Mouse (Mus musculus) embryo, embryonic 11.5 days (tissue): Measurements from ENCODE around the gene Tax1bp3.

ENCODE experiments used
- DNase-seq: peaks from one replicate; pipeline ENCODE4 v3.0.0-alpha.2; 2012; ENCODE audit warnings: low read depth, low spot score

The Tax1bp3 gene

GRCm38 (mm10) chr11:73175612-73176011, 1.3 kb upstream of the Tax1bp3 start:
- DNase-seq = no peak

- DNase-seq = no peak
Measured at GRCm38 (mm10) chr11:73176186-73176585, 697 bp upstream of the Tax1bp3 start.

- DNase-seq = peak; percentile 57
Measured at GRCm38 (mm10) chr11:73177509-73177875, 609 bp downstream of the Tax1bp3 start.

GRCm38 (mm10) chr11:73177895-73178294, 1.0 kb downstream of the Tax1bp3 start:
- DNase-seq = no peak

- DNase-seq = no peak
Measured at GRCm38 (mm10) chr11:73185872-73186615, 9.2 kb downstream of the Tax1bp3 start.

GRCm38 (mm10) chr11:73187231-73187630, 10.3 kb downstream of the Tax1bp3 start:
- DNase-seq = no peak

GRCm38 (mm10) chr11:73193047-73193446, 16.2 kb downstream of the Tax1bp3 start:
- DNase-seq = no peak

- no peak for DNase-seq
Measured at GRCm38 (mm10) chr11:73194444-73194843, 17.6 kb downstream of the Tax1bp3 start.

GRCm38 (mm10) chr11:73198190-73198589, 21.3 kb downstream of the Tax1bp3 start:
- DNase-seq = no peak

GRCm38 (mm10) chr11:73198603-73199229, 21.8 kb downstream of the Tax1bp3 start, which contains the start of gene Ctns:
Gene Ctns (minus strand): TSS chr11:73199042.
- peak; percentile 77 for DNase-seq

GRCm38 (mm10) chr11:73199230-73199712, 22.4 kb downstream of the Tax1bp3 start, which contains the start of gene Shpk:
Gene Shpk (plus strand): TSS chr11:73199460.
- DNase-seq = peak; percentile 87

- DNase-seq = no peak
Measured at GRCm38 (mm10) chr11:73199879-73200278, 23.0 kb downstream of the Tax1bp3 start.

- DNase-seq = no peak
Measured at GRCm38 (mm10) chr11:73201021-73201420, 24.1 kb downstream of the Tax1bp3 start.

- DNase-seq = no peak
Measured at GRCm38 (mm10) chr11:73201597-73201996, 24.7 kb downstream of the Tax1bp3 start.

GRCm38 (mm10) chr11:73203895-73204294, 27.0 kb downstream of the Tax1bp3 start:
- DNase-seq = no peak

- DNase-seq = no peak
Measured at GRCm38 (mm10) chr11:73205194-73205593, 28.3 kb downstream of the Tax1bp3 start.

GRCm38 (mm10) chr11:73207621-73208020, 30.7 kb downstream of the Tax1bp3 start:
- no peak for DNase-seq

GRCm38 (mm10) chr11:73213956-73214355, 37.1 kb downstream of the Tax1bp3 start:
- DNase-seq = no peak

- DNase-seq = no peak
Measured at GRCm38 (mm10) chr11:73219671-73220070, 42.8 kb downstream of the Tax1bp3 start.

- no peak for DNase-seq
Measured at GRCm38 (mm10) chr11:73220651-73221050, 43.8 kb downstream of the Tax1bp3 start.

- DNase-seq = no peak
Measured at GRCm38 (mm10) chr11:73222846-73223245, 46.0 kb downstream of the Tax1bp3 start.

- DNase-seq = no peak
Measured at GRCm38 (mm10) chr11:73223966-73224365, 47.1 kb downstream of the Tax1bp3 start.

GRCm38 (mm10) chr11:73225856-73226255, 49.0 kb downstream of the Tax1bp3 start:
- no peak for DNase-seq
